Mouse (Mus musculus) skeletal muscle tissue, adult 2 months (tissue): Measurements from ENCODE around the gene Dok1.

Source experiments
- DNase-seq: peaks from one replicate; pipeline ENCODE4 v3.0.0-alpha.2; 2012; ENCODE audit warnings: low read depth, low spot score

Gene Dok1

DNA sequence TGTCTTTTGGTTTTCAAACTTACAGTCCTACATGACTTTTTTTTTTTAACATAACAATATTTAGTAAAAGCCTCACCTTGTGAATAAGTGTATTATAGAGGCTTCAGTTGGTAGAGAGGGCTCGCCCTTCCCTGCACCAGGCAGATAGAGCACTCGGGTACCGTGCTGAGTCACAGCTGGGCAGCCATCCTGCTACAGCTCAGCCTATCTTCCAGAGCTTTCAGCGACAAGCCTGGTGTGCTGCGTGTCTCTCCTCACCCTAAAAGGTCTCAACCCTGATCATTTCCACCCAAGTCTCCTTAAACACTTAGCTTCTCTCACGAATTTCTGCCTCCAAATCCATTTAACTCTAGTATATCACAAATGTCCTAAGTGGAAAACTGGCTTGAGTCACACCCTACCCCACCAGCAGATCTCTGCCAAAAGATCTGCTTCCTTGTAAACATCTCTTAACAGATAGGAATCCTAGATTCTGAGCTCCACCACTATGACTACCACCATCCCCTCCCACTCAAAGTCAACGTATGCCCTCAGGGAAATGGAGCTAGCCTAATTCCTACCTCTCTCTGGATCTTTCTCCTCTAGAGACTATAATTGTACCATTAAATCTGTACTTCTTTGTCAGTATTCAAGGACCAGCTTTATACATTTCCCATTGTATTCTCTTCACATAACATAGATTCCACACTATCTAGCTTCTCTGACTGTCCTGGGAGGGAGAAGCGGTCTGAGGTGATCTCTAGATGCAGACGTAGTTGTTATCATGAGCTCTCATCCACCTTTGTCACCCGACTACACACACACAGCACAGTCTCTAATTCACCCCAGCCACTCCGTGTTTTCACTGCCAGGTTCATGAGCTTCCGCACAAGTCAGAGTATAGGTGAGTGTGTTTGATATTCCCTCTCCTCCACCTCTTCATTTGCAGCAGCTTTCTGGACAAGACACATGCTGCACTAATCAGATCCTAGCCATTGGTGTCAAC is 18.5 kb downstream of the Dok1 start:
- DNase-seq, result no peak

- DNase-seq, result no peak
These were observed 19.8 kb downstream of the Dok1 start for GRCm38 (mm10) chr6:83013444-83013843.

GRCm38 (mm10) chr6:83011756-83012155 is 21.5 kb downstream of the Dok1 start:
- DNase-seq, result no peak

DNA sequence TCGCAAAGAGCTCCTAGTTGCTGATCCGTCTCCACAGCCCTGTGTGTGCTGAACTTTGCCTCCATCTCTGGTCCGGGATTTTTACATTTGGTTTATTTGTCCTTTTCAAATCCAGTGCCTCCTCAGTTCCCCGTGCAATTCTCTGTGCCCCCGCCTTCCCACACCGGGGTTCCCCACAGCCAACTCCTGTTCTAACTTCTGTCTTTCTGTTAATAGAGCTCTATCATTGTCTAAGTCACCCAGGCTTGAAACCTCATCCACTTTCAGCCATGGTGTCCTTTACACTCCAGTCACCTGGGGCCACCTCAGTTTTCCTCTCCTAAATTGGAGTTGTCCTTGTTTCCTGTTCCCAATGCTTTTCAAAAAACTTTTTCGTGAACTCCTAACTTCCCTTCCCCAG is 22.0 kb downstream of the Dok1 start:
- no peak for DNase-seq

DNA sequence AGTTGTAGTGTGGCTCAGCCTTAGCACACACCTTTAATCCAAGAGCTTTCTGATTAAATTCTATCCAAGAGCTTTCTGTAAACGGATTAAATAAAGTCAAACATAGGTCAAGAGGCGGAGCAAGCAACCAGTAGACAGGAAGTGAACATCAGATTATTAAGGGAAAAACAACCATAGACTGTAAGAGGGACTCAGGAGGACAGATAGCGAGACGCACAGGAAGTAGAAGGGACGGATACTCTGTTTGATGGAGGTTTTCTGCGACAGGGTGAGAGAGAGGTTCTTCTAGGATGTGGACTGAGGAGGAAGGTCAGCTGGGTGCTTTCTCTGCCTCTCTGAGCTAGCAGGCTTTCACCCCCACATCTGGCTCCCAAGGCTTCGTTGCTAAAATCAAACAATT is 23.3 kb downstream of the Dok1 start:
- no peak for DNase-seq

DNA sequence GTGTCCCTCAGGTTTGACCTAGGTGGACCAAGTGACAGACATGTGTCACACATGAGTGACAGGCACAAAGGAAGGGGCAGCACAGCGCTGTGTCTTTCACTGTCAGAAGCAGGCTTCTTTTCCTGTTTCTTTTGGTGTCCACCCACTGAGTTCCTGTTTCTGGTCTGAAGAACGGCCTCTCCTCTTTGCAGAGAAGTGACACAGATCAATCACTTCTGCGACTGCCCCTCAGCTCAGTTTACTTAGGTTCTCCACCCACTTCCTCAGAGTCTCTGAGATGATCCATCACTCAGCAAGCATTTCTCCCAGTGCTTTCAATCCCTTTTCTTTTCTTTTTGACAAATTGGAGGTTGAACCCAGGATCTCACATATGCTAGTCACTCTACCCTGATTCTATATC is 24.6 kb downstream of the Dok1 start:
- no peak for DNase-seq

DNA sequence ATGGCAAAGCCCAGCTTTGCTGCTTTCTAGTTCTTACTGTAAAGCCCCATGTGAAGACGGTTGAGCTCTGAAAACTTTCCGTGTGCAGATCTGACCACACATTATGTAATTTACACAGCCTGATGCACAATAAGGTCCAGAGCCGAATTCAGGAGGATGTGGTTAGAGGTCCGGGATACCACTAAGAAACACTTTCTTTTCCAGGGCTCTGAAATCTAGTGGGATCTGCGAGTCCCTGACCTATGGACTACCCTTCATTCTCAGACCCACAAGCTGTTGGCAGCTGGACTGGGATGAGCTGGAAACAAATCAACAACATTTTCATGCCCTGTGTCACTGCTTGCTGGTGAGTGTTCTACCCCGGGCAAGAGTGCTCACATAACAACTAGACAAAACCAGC is 27.2 kb downstream of the Dok1 start:
- DNase-seq, result no peak

DNA sequence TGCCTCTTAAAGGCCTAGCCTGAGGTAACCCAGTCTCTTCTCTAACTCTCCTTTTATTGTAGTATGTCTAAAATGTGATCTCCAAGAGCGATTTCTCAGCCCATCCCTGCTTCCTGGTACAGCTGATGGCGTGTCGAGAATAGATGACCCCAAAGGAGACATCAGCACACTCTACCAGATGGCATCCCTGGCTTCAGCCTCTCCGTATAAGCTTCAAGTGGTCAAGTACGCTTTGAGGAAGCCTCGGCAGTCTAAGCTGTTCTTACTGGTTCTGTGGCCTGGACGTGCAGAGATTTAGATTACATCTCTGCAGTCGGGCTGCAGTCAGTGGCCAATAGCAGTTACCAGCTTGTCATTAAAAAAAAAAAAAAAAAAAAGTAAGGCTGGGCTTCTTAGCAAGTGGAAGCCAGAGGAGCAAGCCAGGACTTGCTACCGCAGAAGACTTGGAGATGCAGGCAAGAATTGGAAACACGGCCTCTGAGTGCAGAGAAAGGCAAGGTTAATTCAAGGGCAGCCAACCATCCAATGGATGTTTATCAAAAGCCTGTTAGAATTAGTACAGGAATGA is 27.7 kb downstream of the Dok1 start:
- DNase-seq, result no peak

GRCm38 (mm10) chr6:83004872-83005271 is 28.4 kb downstream of the Dok1 start:
- peak; percentile 72 for DNase-seq

DNA sequence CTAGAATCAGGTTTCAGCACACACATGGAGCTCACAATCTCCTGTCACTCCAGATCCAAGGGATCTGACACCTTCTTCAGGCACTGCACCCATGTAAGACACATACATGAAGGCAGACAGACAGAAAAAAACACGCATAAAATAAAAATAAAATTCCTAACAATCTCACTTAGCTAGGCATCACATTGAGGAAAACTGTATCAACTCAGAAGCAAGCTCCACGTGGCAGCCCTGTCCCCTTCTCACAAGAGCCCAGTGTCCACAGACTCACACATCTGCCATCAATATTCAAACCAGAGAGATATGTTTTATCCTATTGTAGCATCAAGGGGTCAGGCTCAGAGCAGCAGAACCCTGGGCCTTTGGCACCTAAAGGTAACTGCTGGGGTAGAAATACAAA is 29.0 kb downstream of the Dok1 start:
- DNase-seq, result no peak

- DNase-seq, result no peak
These were observed 29.4 kb downstream of the Dok1 start for GRCm38 (mm10) chr6:83003850-83004249.

DNA sequence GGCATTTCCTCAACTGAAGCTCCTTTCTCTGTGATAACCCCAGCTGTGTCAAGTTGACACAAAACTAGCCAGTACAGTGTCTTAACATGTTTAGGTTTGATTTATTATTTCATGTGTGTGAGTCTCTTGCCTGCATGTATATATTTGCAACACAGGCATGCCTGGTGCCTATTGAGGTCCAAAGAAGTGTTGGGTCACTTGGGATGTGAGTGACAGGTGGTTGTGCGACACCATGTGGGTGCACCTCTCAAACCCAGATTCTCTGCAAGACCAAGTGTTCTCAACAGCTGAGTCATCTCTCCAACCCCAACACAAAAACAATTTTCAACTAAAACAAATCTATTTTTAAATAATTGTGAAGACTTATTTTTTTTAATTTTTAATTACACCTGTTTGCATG is 30.2 kb downstream of the Dok1 start:
- DNase-seq, result no peak

GRCm38 (mm10) chr6:82999986-83000385 is 33.3 kb downstream of the Dok1 start:
- no peak for DNase-seq

- no peak for DNase-seq
These were observed 34.9 kb downstream of the Dok1 start for GRCm38 (mm10) chr6:82998326-82998725.

- peak; percentile 50 for DNase-seq
These were observed 35.7 kb downstream of the Dok1 start for GRCm38 (mm10) chr6:82997511-82998102.

GRCm38 (mm10) chr6:82996740-82997315 is 36.4 kb downstream of the Dok1 start:
- DNase-seq, result peak; percentile 96

GRCm38 (mm10) chr6:82994372-82994771 is 38.9 kb downstream of the Dok1 start:
- no peak for DNase-seq

DNA sequence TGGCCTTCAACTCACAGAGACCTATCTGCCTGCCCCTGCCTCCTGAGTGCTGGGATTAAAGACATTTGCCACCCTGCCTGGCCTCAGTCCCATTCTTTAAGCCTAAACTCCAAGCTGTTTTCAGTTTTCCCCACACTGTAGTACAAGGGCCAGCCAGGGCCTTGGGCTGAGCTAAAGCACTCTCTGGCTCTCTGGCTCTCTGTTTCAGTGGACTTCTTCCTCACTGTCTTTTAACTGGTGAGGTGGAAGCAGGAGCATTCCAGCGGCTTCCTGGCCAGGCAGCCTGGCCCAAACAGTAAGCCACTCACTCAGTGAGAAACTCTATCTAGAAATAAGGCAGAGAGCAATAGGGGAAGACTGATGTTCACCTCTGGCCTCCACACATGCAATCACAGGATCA is 39.6 kb downstream of the Dok1 start:
- DNase-seq, result no peak

- no peak for DNase-seq
These were observed 45.8 kb downstream of the Dok1 start for GRCm38 (mm10) chr6:82987411-82987971.
